Mouse (Mus musculus): ENCODE results near the gene Trim47. TPM values are rescaled to one million over a fixed set of nuclear protein-coding genes. Genes with fewer than 3 reads are reported as not detected.

Trim47 gene
- polyA plus RNA-seq, 2 experiments, result 25.1 to 25.5 TPM

DNA sequence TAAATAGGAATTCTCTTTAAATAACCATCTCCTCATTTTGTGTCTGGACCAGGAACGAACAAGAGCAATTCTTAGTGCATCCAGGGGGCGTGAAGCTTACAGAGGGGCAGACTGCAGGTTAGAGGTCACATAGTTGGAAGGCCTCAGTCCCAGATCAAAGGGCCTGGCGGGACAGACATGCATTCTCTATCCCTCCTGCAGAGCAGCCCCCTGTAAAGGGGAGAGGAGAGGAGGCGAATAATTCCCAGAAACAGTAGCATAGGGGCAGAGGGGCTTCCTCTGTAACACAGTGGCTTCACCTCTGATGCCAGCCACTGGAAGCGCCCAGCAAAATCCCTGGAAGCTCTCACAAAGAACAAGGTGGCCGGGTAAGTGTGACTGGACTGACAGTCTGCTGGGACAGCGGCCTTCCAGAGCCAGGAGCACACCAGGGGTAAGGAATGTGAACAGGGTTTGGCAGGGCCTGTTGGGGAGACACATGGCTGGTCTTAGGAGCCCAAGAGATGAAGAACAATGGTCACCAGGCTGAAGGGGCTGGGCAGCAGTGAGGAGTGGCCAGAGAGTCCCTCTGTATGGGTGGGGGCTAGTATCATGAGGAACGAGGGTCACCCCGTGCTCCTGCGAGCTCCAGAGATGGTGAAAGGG, 48.2 kb downstream of the Trim47 start:
- ATAC-seq (ENCODE audit: low FRiP score, low read depth), result no peak
- Histone ChIP-seq H3K27me3 (ENCODE audit: control insufficient read depth, insufficient read depth, low read length) (no peaks in the 10 kb centered on the region), H3K9me3 (ENCODE audit: control insufficient read depth, low read length) (no peaks in the 10 kb centered on the region), H3K27ac (replicated peaks; ENCODE audit: low read depth, low read length) (0 out of 2 replicates have a peak overlapping the region, but pooled peaks have one; percentile 38), H3K4me1 (ENCODE audit: control insufficient read depth, insufficient read depth, low read length) (peaks cover 14% of the 10 kb centered on the region; the same call in 1 of the 2 replicates), H3K36me3 (ENCODE audit: control insufficient read depth, insufficient read depth, low read length) (peaks cover 49% of the 10 kb centered on the region), H3K4me2 (replicated peaks; ENCODE audit: low read depth, low read length, severe bottlenecking) (no peak overlapping the region), H3K9ac (ENCODE audit: low read depth, low read length, severe bottlenecking) (no peak overlapping the region), H3K4me3 (replicated peaks; ENCODE audit: low read length) (no peak overlapping the region)
- no peak for TF ChIP-seq POLR2A (IDR thresholded peaks at IDR 0.05; ENCODE audit: borderline replicate concordance, extremely low read depth, insufficient read depth, insufficient read length)
- 40% methylated on average over 10 of the region's 10 CpGs for WGBS
- no peak for DNase-seq (ENCODE audit: low spot score)

DNA sequence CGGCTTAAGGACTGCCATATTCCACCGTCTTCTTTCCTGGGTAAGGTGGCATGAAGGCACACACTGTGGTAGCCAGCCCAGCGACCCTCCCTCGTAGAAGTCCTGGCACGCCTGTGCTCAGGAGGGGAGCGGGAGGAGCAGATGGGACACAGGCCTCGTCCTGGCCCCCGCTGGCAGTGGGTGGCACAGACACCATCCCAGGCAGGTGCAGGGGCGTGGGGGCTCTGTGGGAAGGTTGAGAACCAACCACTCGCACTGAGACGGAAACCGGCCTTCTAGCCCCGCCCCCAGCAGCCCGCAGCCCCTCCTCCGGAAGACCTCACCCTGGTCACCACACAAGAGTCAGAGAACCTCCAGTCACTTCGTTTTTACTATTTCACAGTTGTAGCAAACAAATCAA, 48.8 kb downstream of the Trim47 start:
- Histone ChIP-seq H3K4me3 (replicated peaks; ENCODE audit: low read length) (peak overlapping the region; percentile 19; the same call in 1 of the 2 replicates), H3K36me3 (ENCODE audit: control insufficient read depth, insufficient read depth, low read length) (peaks cover 43% of the 10 kb centered on the region), H3K27ac (replicated peaks; ENCODE audit: low read depth, low read length) (no peak overlapping the region; the same call in 1 of the 2 replicates), H3K4me1 (ENCODE audit: control insufficient read depth, insufficient read depth, low read length) (peaks cover 14% of the 10 kb centered on the region; the same call in 1 of the 2 replicates), H3K4me2 (replicated peaks; ENCODE audit: low read depth, low read length, severe bottlenecking) (peak overlapping the region; percentile 43), H3K9ac (ENCODE audit: low read depth, low read length, severe bottlenecking) (0 out of 2 replicates have a peak overlapping the region, but pooled peaks have one; percentile 34), H3K27me3 (ENCODE audit: control insufficient read depth, insufficient read depth, low read length) (no peaks in the 10 kb centered on the region), H3K9me3 (ENCODE audit: control insufficient read depth, low read length) (no peaks in the 10 kb centered on the region)
- ATAC-seq (ENCODE audit: low FRiP score, low read depth) (no peak), DNase-seq (ENCODE audit: low spot score) (peak; percentile 28)
- TF ChIP-seq POLR2A (IDR thresholded peaks at IDR 0.05; ENCODE audit: borderline replicate concordance, extremely low read depth, insufficient read depth, insufficient read length), result no peak
- 11% methylated on average over 16 of the region's 16 CpGs for WGBS

DNA sequence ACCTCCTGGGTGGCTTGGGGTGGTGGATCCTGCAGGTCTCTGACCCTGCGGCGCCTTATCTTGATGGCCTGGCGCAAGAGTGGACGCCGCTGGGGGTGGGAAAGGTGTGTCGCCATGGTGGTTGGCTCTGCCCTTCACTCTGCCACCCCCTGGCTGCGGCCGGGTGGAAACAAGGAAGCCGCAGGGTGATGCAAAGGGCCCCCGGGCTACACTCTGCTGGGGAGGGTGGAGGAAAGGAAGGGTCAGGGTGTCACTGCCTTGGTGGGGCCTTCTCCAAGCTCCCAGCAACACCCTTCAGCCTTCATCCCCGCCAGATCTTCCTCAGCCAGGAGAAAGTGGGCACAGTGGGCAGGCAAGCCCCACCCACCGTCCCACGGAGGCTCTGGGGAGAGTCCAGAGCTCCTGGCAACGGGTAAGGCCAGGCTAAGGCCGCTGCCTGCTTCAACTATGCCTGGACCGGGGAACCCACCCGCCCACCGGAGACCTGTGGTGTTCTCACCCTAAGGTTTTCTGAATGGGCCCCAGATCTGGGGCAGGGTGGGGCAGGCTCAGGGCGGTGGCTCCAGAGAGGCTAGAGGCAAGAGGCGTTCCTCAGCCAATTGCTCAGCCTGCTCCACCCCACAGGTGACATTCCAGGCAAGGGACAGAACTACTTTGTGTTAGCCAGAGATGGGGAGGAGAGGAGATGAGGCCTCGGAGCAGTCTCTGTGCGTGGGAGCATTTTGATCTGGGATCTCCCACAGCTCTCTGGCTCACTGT, 49.4 kb downstream of the Trim47 start, which contains the start of gene Unc13d:
Gene Unc13d (minus strand): TSS at position 516 of the 759 bp plus-strand sequence.
- H3K9ac ChIP-seq (ENCODE audit: low read depth, low read length, severe bottlenecking), result 0 out of 2 replicates have a peak within 1 kb of the TSS, but pooled peaks have one; percentile 34
- peak within 1 kb of the TSS; percentile 19 for H3K4me3 ChIP-seq (replicated peaks; ENCODE audit: low read length)
- peak within 1 kb of the TSS; percentile 43 for H3K4me2 ChIP-seq (replicated peaks; ENCODE audit: low read depth, low read length, severe bottlenecking)
- WGBS, result 58% methylated on average over 22 of the region's 22 CpGs
- no peak for TF ChIP-seq POLR2A (IDR thresholded peaks at IDR 0.05; ENCODE audit: borderline replicate concordance, extremely low read depth, insufficient read depth, insufficient read length)
- H3K9me3 ChIP-seq (ENCODE audit: control insufficient read depth, low read length), result no peaks in the 10 kb centered on the region
- peak within 1 kb of the TSS; percentile 38; the same call in 1 of the 2 replicates for H3K27ac ChIP-seq (replicated peaks; ENCODE audit: low read depth, low read length)
- peaks cover 39% of the 10 kb centered on the region for H3K36me3 ChIP-seq (ENCODE audit: control insufficient read depth, insufficient read depth, low read length)
- ATAC-seq (ENCODE audit: low FRiP score, low read depth) (peak; percentile 14; the same call in 1 of the 2 replicates), DNase-seq (ENCODE audit: low spot score) (no peak)
- H3K4me1 ChIP-seq (ENCODE audit: control insufficient read depth, insufficient read depth, low read length), result peaks cover 14% of the 10 kb centered on the region; the same call in 1 of the 2 replicates
- no peaks in the 10 kb centered on the region for H3K27me3 ChIP-seq (ENCODE audit: control insufficient read depth, insufficient read depth, low read length)

DNA sequence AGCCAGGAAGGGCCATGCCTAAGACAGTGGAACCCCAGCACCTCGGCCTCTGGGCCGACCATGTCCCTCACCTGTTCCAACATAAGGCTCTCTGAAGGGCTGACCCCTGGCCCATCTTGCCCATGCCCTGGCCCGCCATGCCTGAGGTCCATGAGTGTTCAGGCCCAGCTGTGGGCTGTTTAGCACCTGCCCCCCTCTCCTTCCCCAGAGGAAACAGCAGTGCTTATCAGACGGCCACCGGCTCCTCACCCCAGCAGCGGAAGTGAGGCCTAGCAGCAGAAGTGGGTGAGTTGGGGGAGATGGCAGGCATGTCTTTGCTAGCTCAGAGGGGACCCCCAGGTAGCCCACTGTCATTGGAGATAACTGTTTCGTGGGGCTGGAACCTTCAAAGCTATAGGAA, 50.2 kb downstream of the Trim47 start:
- ATAC-seq (ENCODE audit: low FRiP score, low read depth), result no peak
- 81% methylated on average over 6 of the region's 7 CpGs for WGBS

DNA sequence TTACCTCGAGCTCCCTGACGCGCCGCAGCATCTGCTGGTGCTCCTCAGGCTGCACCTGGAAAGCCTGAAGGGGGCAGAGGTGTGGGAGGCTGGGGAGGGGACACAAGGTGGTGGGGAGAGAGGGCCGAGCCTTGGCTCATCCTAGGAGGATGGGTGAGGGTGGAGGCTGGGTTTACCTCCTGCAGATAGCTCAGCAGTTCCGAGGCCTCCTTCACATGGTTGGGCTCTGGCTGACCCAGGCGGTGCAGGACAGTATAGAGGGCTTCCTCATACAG, 50.8 kb downstream of the Trim47 start:
- Histone ChIP-seq H3K4me1 (ENCODE audit: control insufficient read depth, insufficient read depth, low read length) (peaks cover 14% of the 10 kb centered on the region; the same call in 1 of the 2 replicates), H3K27me3 (ENCODE audit: control insufficient read depth, insufficient read depth, low read length) (no peaks in the 10 kb centered on the region), H3K4me3 (replicated peaks; ENCODE audit: low read length) (no peak overlapping the region), H3K9me3 (ENCODE audit: control insufficient read depth, low read length) (no peaks in the 10 kb centered on the region), H3K27ac (replicated peaks; ENCODE audit: low read depth, low read length) (no peak overlapping the region), H3K4me2 (replicated peaks; ENCODE audit: low read depth, low read length, severe bottlenecking) (no peak overlapping the region), H3K36me3 (ENCODE audit: control insufficient read depth, insufficient read depth, low read length) (peaks cover 26% of the 10 kb centered on the region), H3K9ac (ENCODE audit: low read depth, low read length, severe bottlenecking) (no peak overlapping the region)
- WGBS, result 67% methylated on average over 7 of the region's 7 CpGs
- ATAC-seq (ENCODE audit: low FRiP score, low read depth) (no peak), DNase-seq (ENCODE audit: low spot score) (no peak)
- TF ChIP-seq POLR2A (IDR thresholded peaks at IDR 0.05; ENCODE audit: borderline replicate concordance, extremely low read depth, insufficient read depth, insufficient read length), result no peak

More for the DNA sequence above, 50.2 kb downstream of the Trim47 start:
- Histone ChIP-seq H3K36me3 (ENCODE audit: control insufficient read depth, insufficient read depth, low read length) (peaks cover 31% of the 10 kb centered on the region), H3K4me2 (replicated peaks; ENCODE audit: low read depth, low read length, severe bottlenecking) (no peak overlapping the region), H3K27me3 (ENCODE audit: control insufficient read depth, insufficient read depth, low read length) (no peaks in the 10 kb centered on the region), H3K9ac (ENCODE audit: low read depth, low read length, severe bottlenecking) (no peak overlapping the region), H3K4me1 (ENCODE audit: control insufficient read depth, insufficient read depth, low read length) (peaks cover 14% of the 10 kb centered on the region; the same call in 1 of the 2 replicates), H3K9me3 (ENCODE audit: control insufficient read depth, low read length) (no peaks in the 10 kb centered on the region), H3K4me3 (replicated peaks; ENCODE audit: low read length) (no peak overlapping the region), H3K27ac (replicated peaks; ENCODE audit: low read depth, low read length) (no peak overlapping the region)
- no peak for TF ChIP-seq POLR2A (IDR thresholded peaks at IDR 0.05; ENCODE audit: borderline replicate concordance, extremely low read depth, insufficient read depth, insufficient read length)
- DNase-seq (ENCODE audit: low spot score), result no peak

Measured in limb, embryonic 14.5 days (tissue).